Mouse (Mus musculus) lung, adult 2 months (tissue): ENCODE data around the gene Svs4.

Source experiments
- CTCF ChIP-seq: fragments of 200-500 bp; IDR thresholded peaks from 2 replicates; pipeline ENCODE4 v1.5.1; 2011; ENCODE audit warnings: mild to moderate bottlenecking, low read length, control low read depth; ENCODE audit not compliant: insufficient read depth
- POLR2A ChIP-seq: fragments of 200-500 bp; IDR thresholded peaks from 2 replicates; pipeline ENCODE4 v1.6.1; 2011; ENCODE audit warnings: low read depth, mild to moderate bottlenecking, control low read depth, low read length, borderline replicate concordance; ENCODE audit errors: extremely low read depth

DNA sequence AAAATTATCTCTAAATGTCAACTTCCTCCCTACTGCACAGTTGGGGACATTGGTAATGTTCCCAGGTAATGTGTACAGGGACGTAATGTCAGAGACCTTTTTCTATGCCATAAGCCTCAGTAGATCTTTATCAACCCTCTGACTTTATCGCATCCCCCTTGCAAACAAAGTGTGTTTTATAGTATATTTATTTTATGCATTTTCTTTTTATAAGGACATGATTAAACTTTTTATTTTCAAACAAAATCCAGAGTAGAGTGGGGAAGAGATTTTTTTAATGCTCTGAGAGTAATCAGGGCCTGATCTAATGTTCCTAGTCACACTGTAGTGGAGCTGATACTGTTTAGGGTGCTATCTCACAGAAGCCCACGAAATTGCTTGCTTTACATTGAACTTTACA lies 39.9 kb downstream of the Svs4 start, which contains the start of gene Svs2:
- no peak for TF ChIP-seq POLR2A
- no peak for TF ChIP-seq CTCF
